Mouse (Mus musculus) midbrain, embryonic 12.5 days (tissue): ENCODE results near the gene Bbs5. TPM values are rescaled to one million over a fixed set of nuclear protein-coding genes. Genes with fewer than 3 reads are reported as not detected.

Experiments used
- ATAC-seq: fragments of 200-750 bp; cut with Nextera tagmentation; 2 replicates; pipeline ENCODE4 v1.8.0; 2017; ENCODE audit warnings: low read depth, moderate TSS enrichment, moderate library complexity; ENCODE audit not compliant: low FRiP score
- H3K27ac ChIP-seq: fragments of 300-500 bp; sonication (generic); replicated peaks from 2 replicates; pipeline ENCODE4 v1.5.1; 2016; ENCODE audit warnings: mild to moderate bottlenecking
- H3K27me3 ChIP-seq: fragments of 300-500 bp; sonication (generic); 2 replicates; pipeline ENCODE4 v1.6.1; 2016; ENCODE audit warnings: mild to moderate bottlenecking
- H3K36me3 ChIP-seq: fragments of 300-500 bp; sonication (generic); 2 replicates; pipeline ENCODE4 v1.6.1; 2016
- H3K4me1 ChIP-seq: fragments of 300-500 bp; sonication (generic); 2 replicates; pipeline ENCODE4 v1.6.1; 2016
- H3K4me2 ChIP-seq: fragments of 300-500 bp; sonication (generic); replicated peaks from 2 replicates; pipeline ENCODE4 v1.6.1; 2016; ENCODE audit warnings: mild to moderate bottlenecking, moderate library complexity
- H3K4me3 ChIP-seq: fragments of 300-500 bp; sonication (generic); 2 replicates; pipeline ENCODE4 v1.5.1; 2016; ENCODE audit warnings: mild to moderate bottlenecking
- H3K9ac ChIP-seq: fragments of 300-500 bp; sonication (generic); replicated peaks from 2 replicates; pipeline ENCODE4 v1.6.1; 2016; ENCODE audit warnings: mild to moderate bottlenecking, moderate library complexity
- H3K9me3 ChIP-seq: fragments of 300-500 bp; sonication (generic); 2 replicates; pipeline ENCODE4 v1.6.1; 2016; ENCODE audit warnings: mild to moderate bottlenecking
- WGBS: fragments of 180-500 bp; shearing (Covaris S2); methylation state at CpG from one replicate; pipeline ENCODE4 v1.1.7; 2016; 5-methylcytosine and 5-hydroxymethylcytosine counted together
- polyA plus RNA-seq: library from polyadenylated mRNA; unstranded; fragments of >200 nt; fragmentation: Nextera tagmentation; extraction: Ambion mirVana; gene quantifications from 2 replicates; pipeline ENCODE4 v1.2.1, GENCODE M21; 2016

The Bbs5 gene
- 18.6 and 21.1 TPM in 2 replicates for polyA plus RNA-seq

- H3K4me3 ChIP-seq = peak within 1 kb of the TSS; percentile 84
- no peak within 1 kb of the TSS for H3K27ac ChIP-seq
- peak within 1 kb of the TSS; percentile 71 for H3K4me2 ChIP-seq
- peak; percentile 93 for ATAC-seq
- peaks cover 8% of the 10 kb centered on the region for H3K4me1 ChIP-seq
- H3K9ac ChIP-seq = peak within 1 kb of the TSS; percentile 73
- H3K36me3 ChIP-seq = no peaks in the 10 kb centered on the region
- 3% methylated on average over 43 of the region's 43 CpGs for WGBS
- no peaks in the 10 kb centered on the region for H3K9me3 ChIP-seq
- no peaks in the 10 kb centered on the region for H3K27me3 ChIP-seq
Measured at GRCm38 (mm10) chr2:69646726-69647490, at the start of gene Bbs5. Bbs5 (plus strand) TSS chr2:69647171.

- 94% methylated on average over 7 of the region's 7 CpGs for WGBS
Measured at GRCm38 (mm10) chr2:69603726-69604393, 43.1 kb upstream of the Bbs5 start.

GRCm38 (mm10) chr2:69606621-69607020 lies 40.4 kb upstream of the Bbs5 start:
- no peak for ATAC-seq
- H3K4me3 ChIP-seq = no peak overlapping the region
- 89% methylated on average over 3 of the region's 3 CpGs for WGBS
- no peaks in the 10 kb centered on the region for H3K36me3 ChIP-seq
- no peak overlapping the region for H3K4me2 ChIP-seq
- H3K9ac ChIP-seq = no peak overlapping the region
- H3K27me3 ChIP-seq = no peaks in the 10 kb centered on the region
- no peaks in the 10 kb centered on the region for H3K9me3 ChIP-seq
- H3K4me1 ChIP-seq = no peaks in the 10 kb centered on the region
- no peak overlapping the region for H3K27ac ChIP-seq

More at GRCm38 (mm10) chr2:69603726-69604393, 43.1 kb upstream of the Bbs5 start:
- no peak overlapping the region for H3K9ac ChIP-seq
- no peaks in the 10 kb centered on the region for H3K36me3 ChIP-seq
- ATAC-seq = no peak
- H3K4me3 ChIP-seq = no peak overlapping the region
- H3K27ac ChIP-seq = no peak overlapping the region
- no peaks in the 10 kb centered on the region for H3K9me3 ChIP-seq
- H3K27me3 ChIP-seq = no peaks in the 10 kb centered on the region
- H3K4me1 ChIP-seq = no peaks in the 10 kb centered on the region
- no peak overlapping the region for H3K4me2 ChIP-seq

GRCm38 (mm10) chr2:69612237-69612636 lies 34.7 kb upstream of the Bbs5 start:
- no peak for ATAC-seq
- peaks cover 5% of the 10 kb centered on the region for H3K4me1 ChIP-seq
- H3K9me3 ChIP-seq = no peaks in the 10 kb centered on the region
- 0 out of 2 replicates have a peak, but pooled peaks cover 4% of the 10 kb centered on the region for H3K27me3 ChIP-seq
- peak overlapping the region; percentile 25 for H3K4me2 ChIP-seq
- no peak overlapping the region for H3K9ac ChIP-seq
- no peak overlapping the region for H3K27ac ChIP-seq
- no peaks in the 10 kb centered on the region for H3K36me3 ChIP-seq
- no peak overlapping the region for H3K4me3 ChIP-seq
- WGBS = 9% methylated on average over 10 of the region's 10 CpGs

GRCm38 (mm10) chr2:69612716-69613115 lies 34.3 kb upstream of the Bbs5 start:
- Histone ChIP-seq H3K4me3 (no peak overlapping the region), H3K4me1 (peaks cover 5% of the 10 kb centered on the region), H3K4me2 (no peak overlapping the region), H3K27ac (no peak overlapping the region), H3K9ac (no peak overlapping the region), H3K36me3 (no peaks in the 10 kb centered on the region), H3K27me3 (0 out of 2 replicates have a peak, but pooled peaks cover 4% of the 10 kb centered on the region), H3K9me3 (no peaks in the 10 kb centered on the region)
- WGBS = 30% methylated on average over 9 of the region's 9 CpGs
- no peak for ATAC-seq

- Histone ChIP-seq H3K9me3 (no peaks in the 10 kb centered on the region), H3K9ac (no peak overlapping the region), H3K4me3 (no peak overlapping the region), H3K4me1 (peaks cover 5% of the 10 kb centered on the region), H3K4me2 (no peak overlapping the region), H3K36me3 (no peaks in the 10 kb centered on the region), H3K27ac (no peak overlapping the region), H3K27me3 (0 out of 2 replicates have a peak, but pooled peaks cover 4% of the 10 kb centered on the region)
- ATAC-seq = no peak
- WGBS = 86% methylated on average over 4 of the region's 4 CpGs
Measured at GRCm38 (mm10) chr2:69613237-69613636, 33.7 kb upstream of the Bbs5 start.

GRCm38 (mm10) chr2:69618336-69618735 lies 28.6 kb upstream of the Bbs5 start:
- H3K9ac ChIP-seq = no peak overlapping the region
- no peak overlapping the region for H3K4me3 ChIP-seq
- H3K4me2 ChIP-seq = no peak overlapping the region
- H3K4me1 ChIP-seq = no peaks in the 10 kb centered on the region
- H3K36me3 ChIP-seq = no peaks in the 10 kb centered on the region
- no peak for ATAC-seq
- H3K27me3 ChIP-seq = 0 out of 2 replicates have a peak, but pooled peaks cover 4% of the 10 kb centered on the region
- H3K27ac ChIP-seq = no peak overlapping the region
- H3K9me3 ChIP-seq = no peaks in the 10 kb centered on the region

GRCm38 (mm10) chr2:69619286-69619685 lies 27.7 kb upstream of the Bbs5 start:
- H3K4me1 ChIP-seq = no peaks in the 10 kb centered on the region
- H3K4me3 ChIP-seq = no peak overlapping the region
- H3K27me3 ChIP-seq = 0 out of 2 replicates have a peak, but pooled peaks cover 4% of the 10 kb centered on the region
- H3K4me2 ChIP-seq = no peak overlapping the region
- no peaks in the 10 kb centered on the region for H3K36me3 ChIP-seq
- ATAC-seq = no peak
- no peak overlapping the region for H3K27ac ChIP-seq
- no peaks in the 10 kb centered on the region for H3K9me3 ChIP-seq
- no peak overlapping the region for H3K9ac ChIP-seq

GRCm38 (mm10) chr2:69629215-69629614 lies 17.8 kb upstream of the Bbs5 start:
- Histone ChIP-seq H3K4me1 (no peaks in the 10 kb centered on the region), H3K27me3 (peaks cover 7% of the 10 kb centered on the region), H3K9ac (no peak overlapping the region), H3K4me2 (no peak overlapping the region), H3K27ac (no peak overlapping the region), H3K4me3 (no peak overlapping the region), H3K36me3 (no peaks in the 10 kb centered on the region), H3K9me3 (no peaks in the 10 kb centered on the region)
- ATAC-seq = no peak
- 86% methylated on average over 17 of the region's 17 CpGs for WGBS

- no peak for ATAC-seq
- H3K27me3 ChIP-seq = peaks cover 9% of the 10 kb centered on the region
- no peak overlapping the region for H3K27ac ChIP-seq
- no peaks in the 10 kb centered on the region for H3K36me3 ChIP-seq
- no peaks in the 10 kb centered on the region for H3K9me3 ChIP-seq
- no peak overlapping the region for H3K9ac ChIP-seq
- H3K4me2 ChIP-seq = no peak overlapping the region
- no peak overlapping the region for H3K4me3 ChIP-seq
- H3K4me1 ChIP-seq = no peaks in the 10 kb centered on the region
- WGBS = 94% methylated on average over 6 of the region's 6 CpGs
Measured at GRCm38 (mm10) chr2:69629914-69630313, 17.1 kb upstream of the Bbs5 start.

GRCm38 (mm10) chr2:69630792-69631191 lies 16.2 kb upstream of the Bbs5 start:
- Histone ChIP-seq H3K9me3 (no peaks in the 10 kb centered on the region), H3K4me2 (no peak overlapping the region), H3K4me1 (no peaks in the 10 kb centered on the region), H3K27ac (no peak overlapping the region), H3K36me3 (no peaks in the 10 kb centered on the region), H3K4me3 (no peak overlapping the region), H3K9ac (no peak overlapping the region), H3K27me3 (peaks cover 9% of the 10 kb centered on the region)
- ATAC-seq = no peak
- WGBS = 95% methylated on average over 5 of the region's 5 CpGs

- no peak for ATAC-seq
- no peak overlapping the region for H3K27ac ChIP-seq
- no peak overlapping the region for H3K9ac ChIP-seq
- H3K36me3 ChIP-seq = no peaks in the 10 kb centered on the region
- no peaks in the 10 kb centered on the region for H3K4me1 ChIP-seq
- WGBS = 85% methylated on average over 2 of the region's 2 CpGs
- no peak overlapping the region for H3K4me3 ChIP-seq
- peaks cover 9% of the 10 kb centered on the region for H3K27me3 ChIP-seq
- no peak overlapping the region for H3K4me2 ChIP-seq
- H3K9me3 ChIP-seq = no peaks in the 10 kb centered on the region
Measured at GRCm38 (mm10) chr2:69631449-69631848, 15.5 kb upstream of the Bbs5 start.
